Mouse (Mus musculus): ENCODE results near the gene Mylk2. TPM values are rescaled to one million over a fixed set of nuclear protein-coding genes. Genes with fewer than 3 reads are reported as not detected.

The Mylk2 gene
- polyA plus RNA-seq, 1 experiment: not detected

GRCm38 (mm10) chr2:152965555-152965954 lies 54.4 kb downstream of the Mylk2 start:
- no peak for TF ChIP-seq CTCF (IDR thresholded peaks at IDR 0.05; ENCODE audit: low read depth, low read length)
- TF ChIP-seq EP300 (IDR thresholded peaks at IDR 0.05; ENCODE audit: insufficient read depth, low read depth, low read length): no peak
- TF ChIP-seq POLR2A (IDR thresholded peaks at IDR 0.05; ENCODE audit: insufficient read depth, low read length): no peak
- no peaks in the 10 kb centered on the region for H3K27me3 ChIP-seq (ENCODE audit: control insufficient read depth, insufficient read depth, low read length, poor library complexity, severe bottlenecking)
- no peaks in the 10 kb centered on the region for H3K36me3 ChIP-seq (ENCODE audit: control insufficient read depth, insufficient read depth, low read length, poor library complexity, severe bottlenecking)
- H3K9ac ChIP-seq (ENCODE audit: low read depth, poor library complexity, severe bottlenecking): no peak overlapping the region
- no peak overlapping the region for H3K27ac ChIP-seq (ENCODE audit: insufficient read depth, low read length)
- peaks cover 22% of the 10 kb centered on the region for H3K9me3 ChIP-seq (replicated peaks; ENCODE audit: control insufficient read depth, insufficient read depth, low read length, poor library complexity, severe bottlenecking)
- H3K4me1 ChIP-seq (ENCODE audit: control insufficient read depth, insufficient read depth, low read length): no peaks in the 10 kb centered on the region
- H3K4me3 ChIP-seq (ENCODE audit: low read depth, low read length): no peak overlapping the region

Other genes with a start within 250 kb of the Mylk2 start
- 48.1 and 52.4 TPM in 2 replicates for gene H13, start 241.9 kb upstream of the Mylk2 start, polyA plus RNA-seq (2011; ENCODE audit: insufficient read depth, insufficient read length, low read depth, missing spikeins)
- 31.2 and 31.5 TPM in 2 replicates for gene Mcts2, start 224.3 kb upstream of the Mylk2 start, polyA plus RNA-seq (2011; ENCODE audit: insufficient read depth, insufficient read length, low read depth, missing spikeins)
- 19.0 and 20.5 TPM in 2 replicates for gene Id1, start 175.1 kb upstream of the Mylk2 start, polyA plus RNA-seq (2011; ENCODE audit: insufficient read depth, insufficient read length, low read depth, missing spikeins)
- gene Cox4i2, start 157.2 kb upstream of the Mylk2 start, polyA plus RNA-seq (2011; ENCODE audit: insufficient read depth, insufficient read length, low read depth, missing spikeins): 0.94 and 1.1 TPM in 2 replicates
- gene Bcl2l1, start 79.6 kb upstream of the Mylk2 start, polyA plus RNA-seq (2011; ENCODE audit: insufficient read depth, insufficient read length, low read depth, missing spikeins): 108 TPM in 2 replicates
- 183 TPM in 2 replicates for gene Tpx2, start 63.4 kb upstream of the Mylk2 start, polyA plus RNA-seq (2011; ENCODE audit: insufficient read depth, insufficient read length, low read depth, missing spikeins)
- gene Foxs1, start 21.9 kb downstream of the Mylk2 start, polyA plus RNA-seq (2011; ENCODE audit: insufficient read depth, insufficient read length, low read depth, missing spikeins): not detected in 2 replicates
- 0.36 TPM in 1 of 2 replicates, not detected in the other for gene Dusp15, start 40.3 kb downstream of the Mylk2 start, polyA plus RNA-seq (2011; ENCODE audit: insufficient read depth, insufficient read length, low read depth, missing spikeins)
- gene Ttll9, start 51.1 kb downstream of the Mylk2 start, polyA plus RNA-seq (2011; ENCODE audit: insufficient read depth, insufficient read length, low read depth, missing spikeins): 2.1 and 2.7 TPM in 2 replicates
- 39.8 and 44.2 TPM in 2 replicates for gene Pdrg1, start 104.1 kb downstream of the Mylk2 start, polyA plus RNA-seq (2011; ENCODE audit: insufficient read depth, insufficient read length, low read depth, missing spikeins)
- gene Xkr7, start 120.5 kb downstream of the Mylk2 start, polyA plus RNA-seq (2011; ENCODE audit: insufficient read depth, insufficient read length, low read depth, missing spikeins): not detected in 2 replicates
- gene Ccm2l, start 154.6 kb downstream of the Mylk2 start, polyA plus RNA-seq (2011; ENCODE audit: insufficient read depth, insufficient read length, low read depth, missing spikeins): not detected in 2 replicates
- gene Hck, start 197.1 kb downstream of the Mylk2 start, polyA plus RNA-seq (2011; ENCODE audit: insufficient read depth, insufficient read length, low read depth, missing spikeins): 2.4 TPM in 2 replicates
- 83.2 and 98.0 TPM in 2 replicates for gene Tm9sf4, start 250.0 kb downstream of the Mylk2 start, polyA plus RNA-seq (2011; ENCODE audit: insufficient read depth, insufficient read length, low read depth, missing spikeins)

Measured in ES-Bruce4 (cell line).